Mouse (Mus musculus): ENCODE measurements around the gene Sncg.

Gene Sncg

DNA sequence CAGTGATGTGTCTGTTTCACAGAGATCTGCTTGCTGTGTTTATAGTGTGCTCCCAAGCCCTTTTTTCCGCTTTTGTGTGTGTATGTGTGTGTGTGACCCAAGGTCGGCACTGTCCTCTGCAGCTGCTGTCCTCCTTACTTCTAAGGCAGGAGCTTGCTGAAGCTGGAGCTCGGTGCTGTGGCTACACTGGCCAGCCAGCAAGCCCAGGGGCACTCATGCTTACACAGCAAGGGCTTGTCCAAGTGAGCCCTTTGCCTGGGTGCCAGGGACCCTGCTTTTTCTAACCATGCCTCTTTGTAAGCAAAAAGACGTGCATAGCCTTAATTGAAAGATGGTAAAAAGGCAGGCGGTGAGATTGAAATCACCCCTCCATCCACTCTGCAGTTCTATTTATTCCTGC, 42.1 kb downstream of the Sncg start:
- no peak for DNase-seq

DNA sequence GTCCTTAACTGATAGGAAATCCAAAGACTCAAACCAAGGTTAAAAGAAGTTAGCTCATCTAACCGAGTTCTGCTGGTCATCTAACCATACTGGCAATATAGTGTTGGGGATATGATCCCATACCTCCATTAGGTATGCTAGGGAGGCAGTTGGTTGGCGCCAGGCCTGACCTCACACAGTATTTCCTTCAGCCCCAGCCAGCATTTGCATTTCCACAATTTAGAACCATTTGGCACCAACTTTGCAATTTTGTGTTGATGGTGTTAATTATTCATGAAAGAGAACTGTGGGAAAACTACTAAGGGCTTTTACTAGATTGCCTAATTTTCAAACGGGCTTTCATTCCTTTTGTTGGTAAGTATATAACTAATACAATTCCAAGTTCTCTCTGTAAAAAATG, 42.7 kb downstream of the Sncg start:
- DNase-seq: no peak

DNA sequence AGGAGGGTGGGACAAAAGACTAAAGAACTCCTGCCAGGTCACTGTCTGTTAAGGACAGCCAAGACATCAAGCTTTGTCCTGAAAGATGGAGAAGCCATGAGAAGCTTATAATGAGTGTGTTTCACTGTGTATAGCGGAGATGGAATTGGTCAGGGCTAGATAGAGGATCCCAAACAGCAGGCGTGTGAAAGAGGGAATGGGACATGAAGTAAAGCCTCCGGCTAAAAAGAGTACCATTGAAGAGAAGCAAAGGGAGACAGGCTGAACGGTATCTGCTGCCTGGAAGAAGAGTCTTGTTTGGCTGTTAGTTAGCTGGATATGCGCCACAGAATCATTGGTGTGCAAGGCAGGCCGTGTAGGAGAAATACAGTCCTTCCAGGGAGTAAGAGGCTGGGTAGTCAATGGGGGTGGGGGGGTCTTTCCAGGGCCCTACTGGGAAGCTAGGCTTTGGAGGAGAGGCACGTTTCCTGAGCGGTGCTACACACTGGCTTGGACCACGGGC, 43.9 kb downstream of the Sncg start:
- no peak for DNase-seq

DNA sequence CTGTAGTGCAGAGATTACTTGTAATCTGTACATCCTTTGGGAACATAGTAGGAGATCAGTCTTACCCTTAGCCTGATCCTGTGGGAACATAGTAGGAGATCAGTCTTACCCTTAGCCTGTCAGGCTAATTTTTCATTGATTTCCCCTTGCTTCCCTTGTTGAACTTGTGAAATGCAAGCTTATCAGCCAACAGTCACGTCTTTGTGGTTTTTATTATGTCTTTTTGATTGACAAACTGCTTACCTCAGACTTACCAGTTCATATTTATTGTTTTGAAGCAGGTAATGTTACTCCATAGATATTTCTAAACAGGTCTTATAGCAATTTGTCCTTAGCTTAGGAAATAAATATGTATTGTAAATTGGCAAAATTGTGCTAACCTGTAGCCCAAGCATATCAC, 47.0 kb downstream of the Sncg start:
- no peak for DNase-seq

DNA sequence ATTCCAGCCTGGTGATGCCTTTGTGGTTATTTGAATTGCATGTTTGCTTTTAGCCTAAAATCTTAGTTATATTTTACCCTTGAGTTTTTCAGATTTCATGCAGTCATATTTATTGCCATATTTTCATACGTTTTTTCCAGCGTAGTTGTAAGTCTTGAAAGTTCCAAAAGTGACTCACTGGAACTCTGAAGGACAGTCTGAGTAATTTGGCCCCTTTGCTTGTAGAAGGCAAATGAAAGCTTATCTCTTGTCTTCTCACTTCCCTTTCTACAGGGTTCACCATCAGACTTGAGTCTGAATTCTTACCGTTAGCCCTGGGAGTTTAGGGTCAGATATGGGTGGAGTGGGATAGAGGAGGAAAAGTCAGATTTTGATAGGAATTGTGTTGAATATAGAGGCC, 48.0 kb downstream of the Sncg start:
- no peak for DNase-seq

DNA sequence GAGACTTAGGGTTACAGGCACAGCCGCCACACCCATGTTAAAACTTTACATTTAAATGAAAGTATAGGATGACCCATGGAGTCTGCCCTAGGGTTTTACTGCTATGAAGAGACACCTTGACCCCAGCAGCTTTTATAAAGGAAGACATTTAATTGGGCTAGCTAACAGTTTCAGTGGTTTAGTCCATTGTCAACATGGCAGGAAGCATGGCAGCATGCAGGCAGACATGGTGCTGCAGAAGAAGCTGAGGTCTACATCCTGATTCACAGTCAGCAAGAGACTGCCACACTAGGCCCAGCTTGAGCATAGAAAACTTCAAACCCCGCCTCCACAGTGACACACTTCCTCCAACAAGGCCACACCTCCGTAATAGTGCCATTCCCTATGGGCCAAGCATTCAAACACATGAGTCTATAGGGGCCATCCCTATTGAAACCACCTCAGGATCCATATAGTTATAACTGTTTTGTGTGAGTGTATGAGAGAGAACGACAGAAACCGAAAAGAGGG, 51.0 kb downstream of the Sncg start:
- no peak for DNase-seq
